Mouse (Mus musculus) neural tube, embryonic 13.5 days (tissue): ENCODE data around the gene Prg2. TPM values are rescaled to one million over a fixed set of nuclear protein-coding genes. Genes with fewer than 3 reads are reported as not detected.
A peak's percentile ranks its signal among the peaks of the same experiment; 100 is the strongest.

ENCODE experiments used
- ATAC-seq: fragments of 200-750 bp; cut with Nextera tagmentation; 2 replicates; pipeline ENCODE4 v1.8.0; 2017; ENCODE audit warnings: low read depth, mild to moderate bottlenecking, moderate TSS enrichment, moderate library complexity
- H3K27ac ChIP-seq: fragments of 300-500 bp; sonication (generic); replicated peaks from 2 replicates; pipeline ENCODE4 v1.5.1; 2015; ENCODE audit warnings: moderate library complexity, mild to moderate bottlenecking, inconsistent platforms
- H3K27me3 ChIP-seq: fragments of 300-500 bp; sonication (generic); 2 replicates; pipeline ENCODE4 v1.6.1; 2015; ENCODE audit warnings: mild to moderate bottlenecking, inconsistent platforms
- H3K36me3 ChIP-seq: fragments of 300-500 bp; sonication (generic); 2 replicates; pipeline ENCODE4 v1.6.1; 2015; ENCODE audit warnings: mild to moderate bottlenecking, inconsistent platforms
- H3K4me1 ChIP-seq: fragments of 300-500 bp; sonication (generic); replicated peaks from 2 replicates; pipeline ENCODE4 v1.6.1; 2015; ENCODE audit warnings: inconsistent platforms
- H3K4me2 ChIP-seq: fragments of 300-500 bp; sonication (generic); 2 replicates; pipeline ENCODE4 v1.6.1; 2015; ENCODE audit warnings: inconsistent platforms, mild to moderate bottlenecking, moderate library complexity
- H3K4me3 ChIP-seq: fragments of 300-500 bp; sonication (generic); 2 replicates; pipeline ENCODE4 v1.5.1; 2015; ENCODE audit warnings: mild to moderate bottlenecking, inconsistent platforms
- H3K9ac ChIP-seq: fragments of 300-500 bp; sonication (generic); 2 replicates; pipeline ENCODE4 v1.6.1; 2015; ENCODE audit warnings: moderate library complexity, mild to moderate bottlenecking, inconsistent platforms
- H3K9me3 ChIP-seq: fragments of 300-500 bp; sonication (generic); 2 replicates; pipeline ENCODE4 v1.6.1; 2016; ENCODE audit warnings: inconsistent platforms
- WGBS: fragments of 180-500 bp; shearing (Covaris S2); methylation state at CpG from one replicate; pipeline ENCODE4 v1.1.7; 2015; 5-methylcytosine and 5-hydroxymethylcytosine counted together
- polyA plus RNA-seq: library from polyadenylated mRNA; unstranded; fragments of >200 nt; fragmentation: Nextera tagmentation; extraction: Ambion mirVana; gene quantifications from 2 replicates; pipeline ENCODE4 v1.2.1, GENCODE M21; 2015

Prg2 gene
- polyA plus RNA-seq, 1 experiment from 2014 or later = 0.71 TPM

DNA sequence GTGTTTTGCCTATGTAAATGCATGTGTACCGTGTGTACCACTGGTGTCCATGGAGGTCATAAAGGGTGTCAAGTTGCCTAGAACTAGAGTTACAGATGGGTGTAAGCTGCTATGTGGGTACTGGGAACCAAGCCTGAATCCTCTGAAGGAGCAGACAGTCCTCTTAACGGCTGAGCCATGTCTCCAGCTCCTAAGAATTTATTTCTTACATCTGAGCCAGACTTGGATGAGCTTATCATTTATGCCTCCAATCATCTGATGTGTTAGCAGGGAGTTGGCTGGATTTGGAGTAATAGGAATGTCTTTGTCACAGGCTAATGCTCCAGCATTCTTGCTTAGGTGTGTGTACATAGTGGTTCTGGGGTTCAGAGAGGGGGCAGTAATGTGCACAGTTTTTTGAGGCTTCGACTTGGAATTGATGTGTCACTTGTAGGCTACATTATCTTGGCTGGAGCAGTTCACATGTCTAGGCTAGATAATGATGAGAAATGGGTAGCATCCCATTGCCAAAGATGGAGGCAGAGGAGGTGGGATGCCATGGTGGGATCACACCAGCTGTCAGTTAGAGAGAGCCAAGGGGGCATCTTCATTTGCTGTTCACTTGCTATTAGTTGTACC, 33.0 kb upstream of the Prg2 start:
- Histone ChIP-seq H3K27me3 (no peaks in the 10 kb centered on the region), H3K4me3 (no peak overlapping the region), H3K9me3 (no peaks in the 10 kb centered on the region), H3K9ac (no peak overlapping the region), H3K27ac (no peak overlapping the region), H3K4me2 (no peak overlapping the region), H3K4me1 (no peaks in the 10 kb centered on the region), H3K36me3 (no peaks in the 10 kb centered on the region)
- WGBS = 90% methylated on average over 3 of the region's 3 CpGs
- no peak for ATAC-seq

DNA sequence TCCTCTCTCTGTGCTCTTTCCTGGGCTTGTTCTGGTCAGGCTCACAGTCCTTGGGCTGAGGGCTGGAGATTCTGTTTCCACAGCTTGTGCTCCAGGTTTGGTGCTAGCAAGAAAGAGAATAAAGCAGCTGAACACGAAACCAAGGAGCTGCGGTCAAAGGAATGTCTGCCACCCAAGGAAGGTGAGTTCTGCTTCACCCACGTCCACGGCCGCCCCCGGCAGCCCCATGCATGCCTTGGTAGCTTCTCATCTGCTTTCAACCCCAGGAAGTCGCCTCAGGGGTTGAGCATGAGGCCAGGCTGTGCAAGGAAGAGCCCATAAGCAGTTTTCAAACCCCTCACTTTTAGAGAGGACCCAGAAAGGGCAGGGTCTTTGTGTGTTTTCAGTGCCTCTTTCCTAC, 32.0 kb upstream of the Prg2 start:
- H3K27ac ChIP-seq = no peak overlapping the region
- H3K27me3 ChIP-seq = no peaks in the 10 kb centered on the region
- WGBS = 90% methylated on average over 7 of the region's 7 CpGs
- no peaks in the 10 kb centered on the region for H3K9me3 ChIP-seq
- ATAC-seq = no peak
- no peaks in the 10 kb centered on the region for H3K36me3 ChIP-seq
- H3K4me1 ChIP-seq = no peaks in the 10 kb centered on the region
- no peak overlapping the region for H3K4me2 ChIP-seq
- no peak overlapping the region for H3K9ac ChIP-seq
- no peak overlapping the region for H3K4me3 ChIP-seq

DNA sequence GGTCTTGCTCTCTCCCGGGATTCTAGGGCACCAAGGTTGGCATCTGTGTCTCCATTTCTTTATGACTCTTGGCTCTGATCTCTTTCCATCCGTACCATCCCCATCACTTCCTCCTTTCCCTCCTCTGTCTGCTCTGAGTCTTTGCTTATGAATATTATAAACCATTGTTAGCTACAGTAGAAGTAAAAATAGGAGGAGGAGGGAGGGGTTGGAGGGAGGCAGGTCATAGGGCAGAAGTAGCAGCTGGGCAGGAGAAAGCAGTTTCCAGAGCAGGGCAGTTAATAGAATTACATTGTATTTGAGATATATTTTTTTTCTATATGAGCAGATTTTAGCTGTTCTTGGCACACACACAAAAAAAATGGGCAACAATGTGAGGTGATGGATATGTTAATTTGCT, 31.5 kb upstream of the Prg2 start:
- Histone ChIP-seq H3K9me3 (no peaks in the 10 kb centered on the region), H3K27me3 (no peaks in the 10 kb centered on the region), H3K4me3 (no peak overlapping the region), H3K36me3 (no peaks in the 10 kb centered on the region), H3K27ac (no peak overlapping the region), H3K4me1 (no peaks in the 10 kb centered on the region), H3K4me2 (no peak overlapping the region), H3K9ac (no peak overlapping the region)
- WGBS = 81% methylated on average over 2 of the region's 2 CpGs
- no peak for ATAC-seq

DNA sequence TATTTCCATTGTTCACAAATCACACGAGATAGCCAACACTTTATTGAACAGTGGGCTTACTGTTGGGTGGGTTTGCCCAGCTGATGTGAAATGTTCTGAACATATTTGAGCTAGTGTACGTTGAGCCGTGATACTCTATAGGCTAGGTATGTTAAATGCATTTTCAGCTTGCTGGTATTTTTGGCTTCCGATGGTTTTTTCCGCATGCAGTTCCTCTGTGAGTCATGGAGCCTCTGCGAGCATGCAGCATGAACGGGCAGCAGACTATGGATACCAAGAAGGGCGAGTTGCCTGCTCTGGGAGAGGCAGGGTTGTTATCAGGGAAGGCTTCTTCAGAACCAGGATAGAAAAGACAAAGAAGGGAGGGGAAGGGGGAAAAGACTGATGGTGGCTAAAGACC, 29.2 kb upstream of the Prg2 start:
- Histone ChIP-seq H3K4me1 (no peaks in the 10 kb centered on the region), H3K4me2 (no peak overlapping the region), H3K4me3 (no peak overlapping the region), H3K27ac (no peak overlapping the region), H3K9me3 (no peaks in the 10 kb centered on the region), H3K27me3 (no peaks in the 10 kb centered on the region), H3K9ac (no peak overlapping the region), H3K36me3 (no peaks in the 10 kb centered on the region)
- 93% methylated on average over 8 of the region's 8 CpGs for WGBS
- ATAC-seq = no peak

DNA sequence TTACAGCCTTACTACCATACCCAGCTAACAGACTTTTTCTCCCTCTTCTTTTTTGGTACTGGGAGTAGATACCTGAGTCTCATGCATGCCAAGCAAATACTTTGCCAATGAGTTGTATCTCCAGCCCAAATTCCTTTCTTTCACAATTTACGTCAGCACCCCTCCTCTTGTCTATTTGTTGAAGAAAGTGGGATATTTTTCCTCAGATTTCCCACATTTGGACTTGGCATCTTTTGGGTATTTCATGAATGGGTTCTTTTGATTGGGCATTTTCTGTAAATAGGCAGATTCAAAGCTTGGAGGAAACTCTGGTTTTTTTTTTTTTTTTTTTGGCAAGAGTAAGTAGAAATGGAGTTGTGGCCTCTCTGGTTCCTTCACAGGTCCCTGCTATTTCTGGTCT, 28.0 kb upstream of the Prg2 start:
- Histone ChIP-seq H3K9me3 (no peaks in the 10 kb centered on the region), H3K36me3 (no peaks in the 10 kb centered on the region), H3K4me2 (no peak overlapping the region), H3K27ac (no peak overlapping the region), H3K4me3 (no peak overlapping the region), H3K27me3 (no peaks in the 10 kb centered on the region), H3K9ac (no peak overlapping the region), H3K4me1 (no peaks in the 10 kb centered on the region)
- WGBS = 97% methylated on average over 1 of the region's 1 CpGs
- ATAC-seq = no peak

DNA sequence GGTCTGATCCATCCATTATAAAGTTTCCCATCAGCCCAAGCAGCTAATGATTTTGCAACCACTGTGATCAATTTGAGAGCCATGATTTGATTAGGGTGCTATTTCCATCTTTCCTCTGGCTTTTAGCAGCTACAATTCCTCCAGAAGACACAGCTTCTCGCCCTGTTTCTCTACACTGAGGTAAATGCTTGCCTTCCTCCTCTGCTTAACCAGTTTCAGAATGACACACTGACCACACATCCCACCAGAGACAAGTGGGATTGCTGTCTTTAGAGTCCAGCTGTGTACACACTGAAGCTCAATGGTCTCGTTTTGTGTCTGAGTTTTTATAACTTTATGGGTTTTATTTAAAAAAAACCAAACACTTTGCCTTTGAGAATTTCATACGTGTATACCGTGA, 27.6 kb upstream of the Prg2 start:
- H3K4me3 ChIP-seq = no peak overlapping the region
- no peaks in the 10 kb centered on the region for H3K27me3 ChIP-seq
- 83% methylated on average over 4 of the region's 4 CpGs for whole genome bisulfite sequencing
- no peak overlapping the region for H3K4me2 ChIP-seq
- no peak overlapping the region for H3K9ac ChIP-seq
- no peaks in the 10 kb centered on the region for H3K36me3 ChIP-seq
- H3K9me3 ChIP-seq = no peaks in the 10 kb centered on the region
- no peak for ATAC-seq
- H3K27ac ChIP-seq = no peak overlapping the region
- H3K4me1 ChIP-seq = no peaks in the 10 kb centered on the region

DNA sequence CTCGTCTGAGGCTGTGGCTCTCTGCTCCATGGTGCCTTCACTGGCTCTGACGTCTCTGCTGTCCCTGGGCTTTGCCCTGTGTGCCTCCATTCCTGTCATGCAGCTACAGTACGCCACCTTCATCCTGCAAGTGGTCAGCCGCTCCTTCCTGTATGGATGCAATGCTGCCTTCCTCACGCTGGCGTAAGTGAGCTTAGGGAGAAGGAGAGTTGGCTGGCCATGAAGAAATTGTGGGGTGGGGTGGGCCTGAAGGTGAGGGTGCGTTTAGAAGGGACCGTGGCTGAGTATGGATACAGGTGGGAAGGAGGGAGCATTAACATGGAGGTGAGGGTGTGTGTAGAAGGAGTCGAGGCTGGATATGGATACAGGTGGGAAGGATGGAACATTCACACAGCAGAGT, 24.8 kb upstream of the Prg2 start:
- ATAC-seq = no peak
- no peak overlapping the region for H3K27ac ChIP-seq
- H3K27me3 ChIP-seq = no peaks in the 10 kb centered on the region
- no peak overlapping the region for H3K4me3 ChIP-seq
- H3K9ac ChIP-seq = no peak overlapping the region
- H3K4me1 ChIP-seq = no peaks in the 10 kb centered on the region
- no peaks in the 10 kb centered on the region for H3K36me3 ChIP-seq
- 92% methylated on average over 9 of the region's 9 CpGs for WGBS
- H3K9me3 ChIP-seq = no peaks in the 10 kb centered on the region
- H3K4me2 ChIP-seq = no peak overlapping the region

DNA sequence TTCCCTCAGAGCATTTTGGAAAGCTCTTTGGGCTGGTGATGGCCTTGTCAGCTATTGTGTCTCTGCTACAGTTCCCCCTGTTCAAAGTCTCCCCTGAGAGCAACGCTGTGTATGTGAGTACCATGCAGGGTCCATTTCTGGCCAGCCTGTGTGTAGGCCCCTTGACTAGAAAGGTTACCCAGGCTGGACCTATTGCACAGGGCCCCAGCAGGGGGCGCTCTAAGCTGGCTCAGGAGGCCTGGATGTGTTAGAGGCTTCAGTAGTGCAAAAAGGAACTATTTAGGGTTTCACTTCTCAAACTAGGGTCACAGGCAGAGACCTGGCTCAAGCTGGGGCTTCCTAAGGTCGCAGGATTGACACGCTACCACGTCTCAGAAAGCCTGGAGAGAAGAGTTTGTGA, 24.0 kb upstream of the Prg2 start:
- WGBS = 60% methylated on average over 5 of the region's 5 CpGs
- no peak overlapping the region for H3K4me3 ChIP-seq
- H3K27me3 ChIP-seq = no peaks in the 10 kb centered on the region

DNA sequence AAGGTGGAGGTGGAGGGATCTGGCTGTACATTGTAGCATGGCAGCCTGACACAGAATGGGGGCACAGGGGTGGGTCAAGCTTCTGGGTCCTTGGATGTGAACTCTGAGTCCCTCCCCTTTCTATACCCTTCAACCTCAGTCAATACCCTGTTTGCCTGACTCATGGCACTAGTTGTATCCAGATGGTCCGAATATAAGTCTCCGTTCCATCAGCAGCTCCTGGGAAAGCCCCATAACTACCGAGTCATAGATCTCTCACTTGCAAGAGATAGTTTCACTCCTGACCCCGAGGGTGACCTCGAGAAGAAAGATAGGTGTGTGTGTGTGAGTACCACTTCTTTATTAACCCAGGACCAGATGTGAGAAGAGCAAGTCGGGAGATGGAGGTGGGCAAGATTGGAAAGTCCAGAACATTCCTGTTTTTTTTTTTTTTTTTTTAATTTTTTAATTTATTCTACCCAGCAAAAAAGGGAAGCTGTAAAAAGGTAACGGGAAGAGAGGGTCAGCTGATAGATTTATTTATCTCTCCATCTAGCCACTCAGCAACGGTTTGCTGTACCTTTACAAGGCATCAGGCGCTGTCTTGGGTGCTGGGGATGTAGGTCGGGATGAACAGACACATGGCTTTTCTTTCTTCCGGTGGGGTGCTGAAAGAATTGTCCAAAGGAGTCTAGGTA, 21.5 kb upstream of the Prg2 start:
- 91% methylated on average over 11 of the region's 11 CpGs for whole genome bisulfite sequencing
- Histone ChIP-seq H3K4me1 (0 out of 2 replicates have a peak, but pooled peaks cover 7% of the 10 kb centered on the region), H3K4me3 (no peak overlapping the region)

More for the DNA sequence above, 24.0 kb upstream of the Prg2 start:
- Histone ChIP-seq H3K4me2 (no peak overlapping the region), H3K27ac (no peak overlapping the region), H3K9me3 (no peaks in the 10 kb centered on the region), H3K36me3 (no peaks in the 10 kb centered on the region), H3K4me1 (no peaks in the 10 kb centered on the region), H3K9ac (no peak overlapping the region)
- ATAC-seq = 0 out of 2 replicates have a peak, but pooled peaks have one; percentile 43

DNA sequence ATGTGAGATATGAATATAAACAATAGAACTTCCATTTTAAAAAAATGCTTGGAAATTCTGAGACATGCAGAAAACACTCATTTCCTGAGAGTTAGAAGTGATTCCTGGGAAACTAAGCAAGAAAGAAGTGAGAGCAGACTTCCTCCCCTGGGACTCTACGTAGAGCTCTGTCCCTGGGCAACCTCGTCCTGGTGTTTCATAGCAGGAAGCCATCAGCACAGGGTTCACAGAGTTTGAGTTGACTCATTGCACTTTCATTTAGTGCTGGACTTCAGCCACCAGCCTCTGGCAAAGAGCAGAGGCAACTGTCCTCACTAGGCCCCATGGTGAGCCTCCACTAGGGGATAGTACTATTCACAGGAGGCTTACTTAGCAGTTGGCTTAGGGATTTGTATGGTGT, 19.0 kb upstream of the Prg2 start:
- H3K4me3 ChIP-seq = no peak overlapping the region
- ATAC-seq = no peak
- no peak overlapping the region for H3K9ac ChIP-seq
- no peaks in the 10 kb centered on the region for H3K36me3 ChIP-seq
- no peaks in the 10 kb centered on the region for H3K9me3 ChIP-seq
- no peaks in the 10 kb centered on the region for H3K27me3 ChIP-seq
- 79% methylated on average over 2 of the region's 2 CpGs for WGBS
- H3K4me1 ChIP-seq = 0 out of 2 replicates have a peak, but pooled peaks cover 7% of the 10 kb centered on the region
- no peak overlapping the region for H3K27ac ChIP-seq
- H3K4me2 ChIP-seq = no peak overlapping the region

More for the DNA sequence above, 21.5 kb upstream of the Prg2 start:
- Histone ChIP-seq H3K27me3 (no peaks in the 10 kb centered on the region), H3K4me2 (no peak overlapping the region), H3K27ac (no peak overlapping the region), H3K9ac (no peak overlapping the region), H3K9me3 (no peaks in the 10 kb centered on the region), H3K36me3 (no peaks in the 10 kb centered on the region)
- ATAC-seq = no peak

DNA sequence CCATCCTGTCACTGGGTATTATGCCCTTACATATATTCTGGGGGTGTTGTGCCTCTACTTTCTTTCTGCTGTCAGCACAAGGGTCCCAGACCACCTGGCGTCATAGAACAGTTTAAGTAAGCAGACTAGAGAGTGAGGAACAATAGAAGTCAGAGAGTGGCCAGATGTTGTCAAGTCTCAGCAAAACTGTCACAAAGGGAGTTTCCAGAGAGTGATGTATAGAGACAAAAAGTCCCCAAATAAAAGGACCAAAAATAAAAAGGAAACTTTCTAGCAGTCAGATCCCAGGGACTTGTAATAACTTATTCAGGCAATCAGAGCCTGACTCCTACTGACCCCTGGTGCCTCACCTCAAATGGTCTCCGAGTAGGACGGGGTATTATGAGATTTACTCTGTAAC, 18.4 kb upstream of the Prg2 start:
- 72% methylated on average over 3 of the region's 3 CpGs for WGBS
- ATAC-seq = no peak
- no peaks in the 10 kb centered on the region for H3K27me3 ChIP-seq
- H3K9ac ChIP-seq = no peak overlapping the region
- no peaks in the 10 kb centered on the region for H3K36me3 ChIP-seq
- H3K4me1 ChIP-seq = 0 out of 2 replicates have a peak, but pooled peaks cover 7% of the 10 kb centered on the region
- H3K9me3 ChIP-seq = no peaks in the 10 kb centered on the region
- no peak overlapping the region for H3K27ac ChIP-seq
- H3K4me3 ChIP-seq = no peak overlapping the region
- no peak overlapping the region for H3K4me2 ChIP-seq

DNA sequence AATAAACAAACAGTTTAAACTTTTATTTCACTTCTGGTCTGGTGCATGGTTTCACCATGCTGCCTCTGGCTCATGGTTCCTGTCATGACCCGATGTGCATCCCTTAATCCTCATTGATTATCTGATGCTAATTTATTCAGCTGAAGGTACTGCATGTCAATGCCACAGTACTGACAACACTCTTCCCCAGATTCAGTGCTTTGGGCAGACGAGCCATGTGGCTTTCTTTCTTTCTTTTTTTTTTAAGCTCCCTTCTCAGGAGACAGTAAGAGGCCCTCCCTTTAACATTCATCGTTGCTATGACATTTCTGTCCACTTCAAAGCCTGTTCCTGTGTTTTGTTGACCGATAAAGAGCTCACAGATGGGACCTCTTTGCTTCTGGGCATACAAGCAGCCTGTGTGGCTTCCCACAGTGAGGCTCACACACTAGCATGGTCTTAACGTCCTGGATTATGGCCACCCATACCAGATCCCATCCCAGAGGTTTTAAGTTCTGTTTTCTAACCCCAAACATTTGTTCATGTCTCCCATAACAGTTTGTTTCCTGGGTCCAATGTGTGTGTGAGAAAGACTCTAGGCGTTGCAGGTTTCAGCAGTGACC, 17.3 kb upstream of the Prg2 start:
- Histone ChIP-seq H3K4me2 (no peak overlapping the region), H3K9ac (no peak overlapping the region), H3K27ac (no peak overlapping the region), H3K4me1 (0 out of 2 replicates have a peak, but pooled peaks cover 7% of the 10 kb centered on the region), H3K9me3 (no peaks in the 10 kb centered on the region), H3K36me3 (no peaks in the 10 kb centered on the region), H3K4me3 (no peak overlapping the region), H3K27me3 (no peaks in the 10 kb centered on the region)
- ATAC-seq = no peak
- 32% methylated on average over 6 of the region's 6 CpGs for WGBS
